Mouse (Mus musculus): Measurements from ENCODE around the gene Defb30.
A peak's percentile ranks its signal among the peaks of the same experiment; 100 is the strongest.

The Defb30 gene

DNA sequence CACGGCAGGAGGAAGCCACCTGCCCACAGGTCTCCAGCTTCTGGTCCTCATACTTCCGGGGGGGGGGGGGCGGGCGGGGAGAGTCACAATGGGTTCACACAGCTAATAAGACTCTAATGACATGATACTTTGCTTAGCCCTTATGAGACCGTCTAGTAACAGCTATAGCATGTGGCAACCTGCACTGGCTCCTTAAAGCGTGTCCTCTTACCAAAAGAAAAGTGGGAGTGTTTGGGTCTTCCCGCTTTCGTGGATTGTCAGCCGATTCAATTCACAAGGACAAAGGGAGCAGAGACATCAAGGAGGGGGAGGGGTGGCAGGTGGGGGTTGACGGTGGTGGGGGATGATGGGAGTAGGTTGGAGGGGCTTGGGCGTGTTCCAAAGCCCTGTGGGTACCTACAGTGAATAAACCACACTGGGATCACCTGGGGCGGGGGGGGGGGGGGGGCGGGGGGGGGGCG, at the start of gene Defb30:
Gene Defb30, minus strand, starts transcription at position 51 of the 461 bp plus-strand sequence.
- DNase-seq (ENCODE audit: low read depth) = no peak

- DNase-seq (ENCODE audit: low read depth) = no peak
These were observed 17.9 kb upstream of the Defb30 start for GRCm38 (mm10) chr14:63067708-63068107.

- DNase-seq (ENCODE audit: low read depth) = peak; percentile 72
These were observed 17.0 kb upstream of the Defb30 start for GRCm38 (mm10) chr14:63066630-63067310.

DNA sequence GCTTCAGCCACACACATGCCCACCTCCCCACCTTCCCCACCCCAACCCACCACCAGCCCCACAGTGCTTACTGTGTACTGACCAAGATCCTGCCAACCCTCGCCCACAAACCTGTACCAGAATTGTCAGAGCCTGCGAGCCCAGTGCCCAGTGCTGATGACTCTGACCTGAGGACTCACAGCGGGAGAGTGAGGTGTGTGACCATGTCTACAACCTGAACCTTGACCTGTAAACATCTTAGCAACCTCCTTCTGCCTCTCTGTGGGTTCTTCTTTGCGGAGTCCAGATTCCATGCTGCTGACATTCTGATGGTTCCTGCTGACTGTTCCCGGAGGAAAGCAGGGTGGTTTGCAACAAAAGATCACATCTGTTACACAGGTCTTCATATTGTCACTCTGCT, 15.6 kb upstream of the Defb30 start:
- no peak for DNase-seq (ENCODE audit: low read depth)

DNA sequence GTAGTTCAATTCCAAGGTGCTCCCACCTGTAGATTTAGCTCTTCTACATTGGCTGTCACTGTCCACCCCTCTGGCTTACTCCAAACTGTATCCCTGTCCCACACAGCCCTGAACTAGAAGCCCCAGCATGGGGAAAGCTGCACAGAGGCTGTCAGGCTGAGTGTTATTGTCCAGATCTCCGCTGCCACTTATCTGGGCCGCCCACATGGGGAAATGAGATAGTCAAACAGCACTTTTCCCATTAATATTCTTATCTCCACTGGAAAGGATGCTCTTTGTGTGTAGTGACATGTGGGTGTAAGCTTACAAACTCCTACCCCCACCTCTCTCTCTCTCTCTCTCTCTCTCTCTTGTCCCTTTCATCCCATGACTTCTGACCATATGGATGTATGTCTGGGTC, 12.4 kb upstream of the Defb30 start:
- peak; percentile 76 for DNase-seq (ENCODE audit: low read depth)

DNA sequence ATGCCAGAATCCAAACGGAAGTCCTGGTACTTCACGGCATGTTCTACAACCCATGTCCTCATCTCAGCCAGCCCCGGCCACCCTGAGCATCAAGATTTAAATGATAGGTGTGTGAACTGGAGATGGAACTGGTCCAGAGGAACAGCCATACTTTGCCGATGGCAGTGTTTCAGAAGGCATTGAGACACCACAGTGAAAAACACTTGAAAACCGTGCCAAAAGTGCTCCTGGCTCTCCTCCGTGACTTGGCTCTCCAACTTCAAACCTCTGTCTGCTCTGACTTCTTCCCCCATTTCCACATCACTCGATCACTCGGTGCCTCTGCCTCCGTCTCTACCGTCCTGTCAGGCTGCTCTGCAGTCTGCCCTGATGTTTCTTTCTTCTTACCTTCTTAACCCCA, 10.6 kb upstream of the Defb30 start:
- no peak for DNase-seq (ENCODE audit: low read depth)

DNA sequence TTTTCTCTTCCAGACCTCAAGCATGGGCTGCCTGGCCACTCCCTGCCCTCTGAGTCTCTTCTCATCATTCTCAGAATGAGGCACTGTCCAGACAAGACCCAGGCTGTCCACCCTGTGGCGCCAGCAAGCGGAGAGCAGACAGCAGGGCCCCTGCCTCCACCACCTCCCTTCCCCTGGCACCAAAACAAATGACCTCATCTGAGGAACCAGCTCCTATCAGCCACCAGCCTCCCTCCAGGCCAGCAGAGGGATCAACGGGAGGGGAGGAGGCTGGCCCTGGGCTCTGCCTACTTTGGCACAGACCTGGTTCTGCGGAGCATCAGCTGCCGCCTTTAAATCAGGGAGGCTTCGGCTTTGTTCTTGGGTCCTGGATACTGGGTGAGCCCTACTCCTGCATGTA, 5.0 kb upstream of the Defb30 start:
- no peak for DNase-seq (ENCODE audit: low read depth)

DNA sequence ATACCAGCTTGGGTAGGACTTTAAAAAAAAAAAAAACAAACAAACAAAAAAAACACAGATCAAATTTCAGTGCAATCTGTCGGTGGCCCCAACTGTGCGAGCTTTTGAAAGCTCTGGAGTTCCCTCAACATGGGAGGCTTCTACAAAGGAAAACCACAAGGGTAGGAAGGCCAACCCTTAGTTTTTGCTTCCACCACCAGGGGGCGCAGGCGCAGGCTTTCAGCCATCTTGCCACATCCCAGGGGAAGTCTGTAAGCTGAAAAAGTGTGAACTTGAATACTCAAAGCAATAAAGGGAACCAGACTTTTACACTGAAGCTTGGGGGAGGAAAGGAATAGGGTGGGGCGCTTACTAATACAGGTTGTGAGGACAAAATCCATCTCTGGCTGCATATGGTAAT, 1.0 kb upstream of the Defb30 start:
- peak; percentile 50 for DNase-seq (ENCODE audit: low read depth)

- DNase-seq (ENCODE audit: low read depth) = no peak
These were observed 3.1 kb downstream of the Defb30 start, which contains the start of gene Defb42 for GRCm38 (mm10) chr14:63046691-63047090. Gene Defb42 (plus strand): TSS chr14:63046991.

GRCm38 (mm10) chr14:63020524-63021156, 29.1 kb downstream of the Defb30 start:
- DNase-seq (ENCODE audit: low read depth) = no peak

DNA sequence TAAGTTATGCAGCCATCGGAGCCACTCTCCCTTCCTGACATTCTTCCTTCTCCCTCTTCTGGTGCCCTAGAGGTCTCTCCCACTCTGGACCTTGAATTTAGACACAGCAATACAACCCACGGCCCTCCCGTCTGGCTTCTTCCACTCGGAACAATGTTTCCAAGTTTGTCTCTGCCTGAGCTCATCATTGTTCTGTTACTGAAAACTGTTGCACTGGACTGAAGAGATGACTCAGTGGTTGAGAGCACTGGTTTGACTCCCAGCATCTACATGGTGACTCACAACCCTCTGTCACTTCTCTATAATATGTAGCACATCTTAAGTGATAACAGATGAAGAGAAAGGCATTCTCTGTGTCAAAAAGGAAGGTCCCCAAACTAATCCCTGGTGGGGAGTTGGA, 35.1 kb downstream of the Defb30 start:
- no peak for DNase-seq (ENCODE audit: low read depth)

DNA sequence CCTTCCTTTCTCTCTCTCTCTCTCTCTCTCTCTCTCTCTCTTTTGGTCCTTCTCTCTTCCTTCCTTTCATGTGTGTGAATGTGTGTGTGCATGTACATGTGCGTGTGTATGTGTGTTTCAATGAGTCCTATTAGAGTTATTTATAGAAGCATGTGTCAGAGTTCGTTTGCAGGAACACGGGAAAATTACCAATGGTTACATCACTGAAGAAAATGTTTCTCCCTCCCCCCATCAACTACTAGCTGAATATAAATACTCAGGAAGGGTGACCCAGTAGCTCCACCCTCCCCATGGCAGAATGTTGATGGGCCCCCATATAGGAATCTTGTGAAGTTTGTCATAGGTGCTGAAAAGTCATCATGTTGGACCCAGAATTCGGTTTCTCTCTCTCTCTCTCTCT, 36.7 kb downstream of the Defb30 start:
- no peak for DNase-seq (ENCODE audit: low read depth)

DNA sequence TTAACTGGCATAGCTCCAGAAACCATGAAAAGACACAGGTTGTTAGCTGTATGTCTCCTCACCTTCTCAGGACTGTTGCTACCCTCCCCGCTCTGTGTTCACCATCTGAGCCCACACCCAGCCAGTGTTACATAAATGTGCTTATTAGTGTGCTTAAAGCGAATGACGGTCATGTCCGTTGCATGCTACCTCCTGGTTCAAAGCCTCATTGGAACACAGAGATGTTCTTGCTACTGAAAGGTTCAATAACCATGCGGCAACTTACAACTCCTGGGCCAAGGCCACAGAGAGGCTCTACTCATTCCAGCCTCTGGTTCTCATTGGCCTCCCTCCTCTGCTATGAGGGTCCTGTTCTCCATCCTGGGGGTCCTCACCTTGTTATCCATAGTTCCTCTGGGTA, 38.3 kb downstream of the Defb30 start, which contains the start of gene Defb43:
Gene Defb43, plus strand, starts transcription at position 301 of the 400 bp plus-strand sequence.
- DNase-seq (ENCODE audit: low read depth) = no peak

- no peak for DNase-seq (ENCODE audit: low read depth)
These were observed 47.2 kb downstream of the Defb30 start for GRCm38 (mm10) chr14:63002588-63002987.

GRCm38 (mm10) chr14:62998977-62999376, 50.8 kb downstream of the Defb30 start:
- DNase-seq (ENCODE audit: low read depth) = no peak

DNA sequence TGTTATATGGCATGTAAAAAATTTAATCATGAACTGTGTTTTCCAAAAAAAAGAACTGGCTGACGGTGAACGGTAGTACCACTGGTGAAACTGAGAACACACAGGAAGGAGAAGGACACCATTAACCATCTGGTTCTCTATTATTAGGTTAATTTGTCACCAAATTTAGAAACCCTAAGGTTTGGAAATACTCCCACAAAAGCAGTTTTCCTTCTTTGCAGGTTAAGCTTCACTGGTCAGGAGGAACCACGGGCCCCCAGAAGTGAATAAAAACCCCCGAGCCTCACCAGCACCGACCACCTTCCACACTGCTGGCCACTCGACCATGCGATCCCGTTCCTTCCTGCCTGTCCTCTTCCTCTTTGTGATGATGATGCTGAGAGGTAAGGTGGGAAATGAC, 52.0 kb downstream of the Defb30 start, which contains the start of gene Defb47:
Gene Defb47, plus strand, starts transcription at position 301 of the 400 bp plus-strand sequence.
- no peak for DNase-seq (ENCODE audit: low read depth)

DNA sequence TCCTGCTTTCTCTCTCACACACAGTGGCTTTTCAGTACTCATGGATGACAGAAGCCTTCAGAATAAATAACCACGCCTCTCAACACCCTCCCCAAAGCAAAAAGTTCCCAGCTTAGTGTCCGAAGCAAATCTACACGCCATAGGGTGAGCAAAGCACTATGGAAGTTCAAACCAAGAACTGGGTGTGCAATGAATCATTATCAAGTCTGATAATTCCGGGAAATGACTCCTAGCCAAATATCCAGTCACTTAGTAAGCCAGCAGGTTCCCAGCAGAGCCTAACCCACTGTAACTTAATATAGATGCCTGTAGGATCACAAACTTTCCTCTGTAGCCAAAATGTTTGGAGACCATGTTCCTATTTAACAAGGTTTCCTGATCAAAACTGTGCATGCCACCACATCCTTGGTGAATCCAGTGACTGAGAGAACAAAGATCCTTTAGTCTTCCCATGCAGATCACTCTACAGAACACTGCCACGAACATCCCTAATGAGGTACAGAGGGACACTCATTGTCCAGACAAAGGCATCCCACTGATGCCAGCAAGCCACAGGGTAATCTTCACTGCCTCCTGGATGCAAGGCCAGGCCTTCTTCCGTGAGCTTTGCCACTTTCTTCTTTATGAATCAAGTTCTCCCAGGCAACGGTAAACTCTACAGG, 57.8 kb downstream of the Defb30 start:
- no peak for DNase-seq (ENCODE audit: low read depth)

DNA sequence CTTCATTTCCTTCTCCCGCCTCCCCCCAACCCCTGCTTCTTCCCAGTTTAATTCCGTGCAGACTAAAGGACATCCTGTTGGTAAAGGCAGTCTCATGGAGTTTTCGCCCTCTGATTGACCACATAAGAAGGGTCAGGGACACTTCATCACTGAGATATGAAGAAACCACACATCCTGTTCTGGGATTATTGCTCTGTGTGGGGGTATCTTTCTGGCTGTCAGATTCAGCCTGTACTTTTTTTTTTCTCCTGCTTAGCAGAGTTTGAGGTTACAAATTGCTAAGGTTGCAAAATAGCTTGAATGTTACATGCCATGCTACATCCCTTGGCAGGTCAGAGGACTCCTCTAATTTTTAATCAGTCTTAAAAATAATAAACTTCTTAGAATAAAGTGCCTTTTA, 58.5 kb downstream of the Defb30 start:
- no peak for DNase-seq (ENCODE audit: low read depth)

DNA sequence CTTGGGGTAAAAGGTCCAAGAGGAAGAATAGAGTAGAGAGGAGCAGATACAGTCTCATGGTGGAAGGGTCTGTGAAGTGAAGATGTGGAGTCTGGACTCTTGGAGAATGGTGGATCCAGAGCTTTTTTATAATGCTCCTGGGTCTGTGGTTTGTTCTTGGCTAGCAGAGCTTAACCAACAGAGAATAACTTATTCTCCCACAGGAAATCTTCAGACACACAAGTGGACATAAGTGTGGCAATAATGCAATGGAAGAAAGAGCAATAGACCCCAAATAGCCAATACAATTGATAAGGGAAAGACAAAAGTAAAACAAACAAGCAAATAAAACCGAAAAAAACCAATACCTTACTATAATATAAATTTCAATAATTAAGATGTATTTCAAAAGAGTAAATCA, 65.3 kb downstream of the Defb30 start, which contains the start of gene Defb48:
Gene Defb48, minus strand, starts transcription at position 101 of the 400 bp plus-strand sequence.
- no peak for DNase-seq (ENCODE audit: low read depth)

Measured in c-Kit-positive CD71-positive TER-119-negative erythroid progenitor cells, embryonic 14.5 days (primary cell).